Mouse (Mus musculus) heart, adult 2 months (tissue): ENCODE measurements around the gene Ctf1.

ENCODE experiments used
- CTCF ChIP-seq: fragments of 200-600 bp; IDR thresholded peaks from 2 replicates; pipeline ENCODE4 v1.8.1; 2022; ENCODE audit warnings: antibody characterized with exemption, mild to moderate bottlenecking, moderate library complexity
- POLR2A ChIP-seq: fragments of 200-500 bp; IDR thresholded peaks from 2 replicates; pipeline ENCODE4 v1.6.1; 2011; ENCODE audit warnings: mild to moderate bottlenecking, low read depth, low read length, control low read depth; ENCODE audit not compliant: insufficient read depth

DNA sequence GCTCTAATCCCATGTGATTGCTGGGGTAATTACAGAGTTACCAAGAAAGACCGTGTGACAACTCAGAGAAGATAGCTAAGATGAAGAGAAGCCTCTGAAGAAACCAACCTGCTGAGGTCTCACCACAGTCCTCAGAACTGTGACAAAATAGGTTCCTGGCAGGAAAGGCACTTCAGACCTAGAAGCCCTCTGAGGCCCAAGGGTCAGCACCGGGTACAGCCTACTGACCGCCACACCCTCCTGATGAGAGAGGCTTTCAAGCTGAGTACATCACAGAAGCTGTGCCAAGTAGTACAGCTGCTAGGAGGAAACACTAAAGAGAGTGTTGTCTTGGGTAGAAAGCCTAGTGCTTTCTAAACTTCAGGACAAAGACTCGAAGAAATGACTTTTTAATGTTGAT is 39.8 kb upstream of the Ctf1 start:
- TF ChIP-seq CTCF: no peak
- TF ChIP-seq POLR2A: no peak
